Mouse (Mus musculus): ENCODE measurements around the gene Cxcl17. TPM values are rescaled to one million over a fixed set of nuclear protein-coding genes. Genes with fewer than 3 reads are reported as not detected.

Cxcl17 gene
- polyA plus RNA-seq, 1 experiment from 2014 or later, result 0.30 TPM

- Histone ChIP-seq H3K27ac (ENCODE audit: low read depth, low read length) (no peak overlapping the region), H3K4me3 (ENCODE audit: low read length) (no peak overlapping the region), H3K4me2 (replicated peaks; ENCODE audit: low read depth, low read length) (no peak overlapping the region), H3K27me3 (ENCODE audit: control insufficient read depth, insufficient read depth, low read length) (no peaks in the 10 kb centered on the region), H3K36me3 (ENCODE audit: control insufficient read depth, insufficient read depth, low read length) (no peaks in the 10 kb centered on the region), H3K4me1 (ENCODE audit: control insufficient read depth, insufficient read depth, low read length) (peaks cover 15% of the 10 kb centered on the region; the same call in 1 of the 2 replicates), H3K9ac (ENCODE audit: low read depth, low read length) (no peak overlapping the region), H3K9me3 (ENCODE audit: control insufficient read depth, low read length) (no peaks in the 10 kb centered on the region)
- WGBS, result 78% methylated on average over 2 of the region's 2 CpGs
- no peak for ATAC-seq (ENCODE audit: low FRiP score, low TSS enrichment)
Measured at GRCm38 (mm10) chr7:25436704-25437103, 24.0 kb upstream of the Cxcl17 start.

DNA sequence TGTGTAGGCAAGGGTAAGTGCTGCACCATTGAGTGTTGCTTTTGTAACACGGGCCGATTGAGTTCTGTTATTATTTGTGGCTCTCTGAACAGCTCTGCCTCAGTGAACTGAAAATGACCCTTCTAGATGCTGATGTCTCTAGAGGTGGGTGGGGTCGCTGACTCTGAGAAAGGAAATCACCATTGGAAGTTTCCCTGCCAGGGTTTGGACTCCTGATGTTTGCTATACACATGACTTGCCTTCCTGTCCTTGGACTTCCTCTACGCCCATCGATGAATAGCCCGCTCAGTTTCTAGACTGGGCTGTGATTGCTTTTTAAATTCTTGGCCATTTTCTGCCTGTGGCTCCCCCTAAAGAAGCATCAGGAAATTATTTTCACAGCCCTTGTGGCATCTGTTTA is 23.5 kb upstream of the Cxcl17 start:
- Histone ChIP-seq H3K36me3 (ENCODE audit: control insufficient read depth, insufficient read depth, low read length) (no peaks in the 10 kb centered on the region), H3K4me3 (ENCODE audit: low read length) (no peak overlapping the region), H3K9ac (ENCODE audit: low read depth, low read length) (no peak overlapping the region), H3K4me2 (replicated peaks; ENCODE audit: low read depth, low read length) (no peak overlapping the region), H3K27me3 (ENCODE audit: control insufficient read depth, insufficient read depth, low read length) (no peaks in the 10 kb centered on the region), H3K4me1 (ENCODE audit: control insufficient read depth, insufficient read depth, low read length) (peaks cover 15% of the 10 kb centered on the region; the same call in 1 of the 2 replicates), H3K9me3 (ENCODE audit: control insufficient read depth, low read length) (no peaks in the 10 kb centered on the region), H3K27ac (ENCODE audit: low read depth, low read length) (no peak overlapping the region)
- ATAC-seq (ENCODE audit: low FRiP score, low TSS enrichment), result no peak
- WGBS, result 74% methylated on average over 6 of the region's 6 CpGs

DNA sequence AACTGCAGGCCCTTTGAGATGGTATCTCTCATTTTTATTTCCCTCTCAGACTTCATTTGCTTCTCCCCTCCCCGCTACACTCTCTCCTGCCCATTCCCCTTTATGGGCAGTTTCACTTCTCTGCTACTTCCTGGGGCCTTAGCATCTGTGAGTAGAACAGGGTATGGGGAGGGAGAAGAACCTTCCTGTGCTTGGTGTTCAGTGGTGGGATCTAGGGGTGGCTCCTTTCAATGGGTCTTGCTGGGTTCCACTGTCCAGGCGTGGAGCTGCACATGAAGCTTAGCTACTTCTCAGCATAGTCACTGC is 22.8 kb upstream of the Cxcl17 start:
- Histone ChIP-seq H3K4me2 (replicated peaks; ENCODE audit: low read depth, low read length) (no peak overlapping the region), H3K27ac (ENCODE audit: low read depth, low read length) (no peak overlapping the region), H3K4me3 (ENCODE audit: low read length) (no peak overlapping the region), H3K9me3 (ENCODE audit: control insufficient read depth, low read length) (no peaks in the 10 kb centered on the region), H3K36me3 (ENCODE audit: control insufficient read depth, insufficient read depth, low read length) (no peaks in the 10 kb centered on the region), H3K27me3 (ENCODE audit: control insufficient read depth, insufficient read depth, low read length) (no peaks in the 10 kb centered on the region), H3K4me1 (ENCODE audit: control insufficient read depth, insufficient read depth, low read length) (peaks cover 11% of the 10 kb centered on the region; the same call in 1 of the 2 replicates), H3K9ac (ENCODE audit: low read depth, low read length) (no peak overlapping the region)
- ATAC-seq (ENCODE audit: low FRiP score, low TSS enrichment), result no peak
- WGBS, result 78% methylated on average over 2 of the region's 2 CpGs

- no peaks in the 10 kb centered on the region for H3K36me3 ChIP-seq (ENCODE audit: control insufficient read depth, insufficient read depth, low read length)
- H3K9ac ChIP-seq (ENCODE audit: low read depth, low read length), result no peak overlapping the region
- no peak overlapping the region for H3K4me3 ChIP-seq (ENCODE audit: low read length)
- WGBS, result 88% methylated on average over 10 of the region's 10 CpGs
- H3K27me3 ChIP-seq (ENCODE audit: control insufficient read depth, insufficient read depth, low read length), result no peaks in the 10 kb centered on the region
- H3K4me1 ChIP-seq (ENCODE audit: control insufficient read depth, insufficient read depth, low read length), result peaks cover 5% of the 10 kb centered on the region; the same call in 1 of the 2 replicates
- H3K4me2 ChIP-seq (replicated peaks; ENCODE audit: low read depth, low read length), result no peak overlapping the region
- ATAC-seq (ENCODE audit: low FRiP score, low TSS enrichment), result no peak
- no peak overlapping the region for H3K27ac ChIP-seq (ENCODE audit: low read depth, low read length)
- no peaks in the 10 kb centered on the region for H3K9me3 ChIP-seq (ENCODE audit: control insufficient read depth, low read length)
Measured at GRCm38 (mm10) chr7:25434654-25435545, 22.2 kb upstream of the Cxcl17 start.

- Histone ChIP-seq H3K9me3 (ENCODE audit: control insufficient read depth, low read length) (no peaks in the 10 kb centered on the region), H3K4me2 (replicated peaks; ENCODE audit: low read depth, low read length) (no peak overlapping the region), H3K27me3 (ENCODE audit: control insufficient read depth, insufficient read depth, low read length) (no peaks in the 10 kb centered on the region), H3K4me1 (ENCODE audit: control insufficient read depth, insufficient read depth, low read length) (peaks cover 5% of the 10 kb centered on the region; the same call in 1 of the 2 replicates), H3K36me3 (ENCODE audit: control insufficient read depth, insufficient read depth, low read length) (no peaks in the 10 kb centered on the region), H3K27ac (ENCODE audit: low read depth, low read length) (no peak overlapping the region), H3K9ac (ENCODE audit: low read depth, low read length) (no peak overlapping the region), H3K4me3 (ENCODE audit: low read length) (no peak overlapping the region)
- no peak for ATAC-seq (ENCODE audit: low FRiP score, low TSS enrichment)
- WGBS, result 80% methylated on average over 9 of the region's 9 CpGs
Measured at GRCm38 (mm10) chr7:25433781-25434560, 21.3 kb upstream of the Cxcl17 start.

DNA sequence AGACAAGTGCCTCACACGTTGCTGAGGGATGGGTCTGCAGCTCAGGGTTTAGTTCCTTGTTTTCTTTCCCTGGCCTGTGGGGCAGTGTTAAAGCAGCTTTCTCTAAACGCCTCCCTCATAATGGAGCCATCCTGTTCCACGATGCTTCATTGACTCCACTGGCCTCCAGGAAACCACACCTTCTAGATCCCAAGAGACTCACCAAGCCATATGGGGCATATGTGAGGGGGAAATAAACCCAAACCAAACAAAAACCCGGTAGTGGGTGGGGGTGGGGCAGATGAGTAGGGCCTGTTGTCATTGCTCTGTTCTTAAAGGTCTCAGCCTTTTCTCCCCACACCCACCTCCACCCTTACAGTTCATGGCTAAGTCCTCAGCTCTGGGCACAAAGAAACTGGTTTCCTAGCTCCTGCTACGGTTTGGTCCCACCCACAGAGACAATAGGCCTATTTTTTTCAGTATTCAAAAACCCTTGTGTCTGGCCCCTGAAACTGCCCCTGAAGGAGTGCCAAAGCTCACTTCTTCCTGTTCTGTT is 20.4 kb upstream of the Cxcl17 start:
- H3K36me3 ChIP-seq (ENCODE audit: control insufficient read depth, insufficient read depth, low read length), result no peaks in the 10 kb centered on the region
- H3K9me3 ChIP-seq (ENCODE audit: control insufficient read depth, low read length), result no peaks in the 10 kb centered on the region
- 3% methylated on average over 5 of the region's 5 CpGs for WGBS
- H3K4me1 ChIP-seq (ENCODE audit: control insufficient read depth, insufficient read depth, low read length), result peaks cover 5% of the 10 kb centered on the region; the same call in 1 of the 2 replicates
- 0 out of 2 replicates have a peak, but pooled peaks have one; percentile 59 for ATAC-seq (ENCODE audit: low FRiP score, low TSS enrichment)
- no peak overlapping the region for H3K4me3 ChIP-seq (ENCODE audit: low read length)
- H3K27ac ChIP-seq (ENCODE audit: low read depth, low read length), result peak overlapping the region; percentile 0; the same call in 1 of the 2 replicates
- no peak overlapping the region for H3K9ac ChIP-seq (ENCODE audit: low read depth, low read length)
- H3K4me2 ChIP-seq (replicated peaks; ENCODE audit: low read depth, low read length), result no peak overlapping the region
- no peaks in the 10 kb centered on the region for H3K27me3 ChIP-seq (ENCODE audit: control insufficient read depth, insufficient read depth, low read length)

DNA sequence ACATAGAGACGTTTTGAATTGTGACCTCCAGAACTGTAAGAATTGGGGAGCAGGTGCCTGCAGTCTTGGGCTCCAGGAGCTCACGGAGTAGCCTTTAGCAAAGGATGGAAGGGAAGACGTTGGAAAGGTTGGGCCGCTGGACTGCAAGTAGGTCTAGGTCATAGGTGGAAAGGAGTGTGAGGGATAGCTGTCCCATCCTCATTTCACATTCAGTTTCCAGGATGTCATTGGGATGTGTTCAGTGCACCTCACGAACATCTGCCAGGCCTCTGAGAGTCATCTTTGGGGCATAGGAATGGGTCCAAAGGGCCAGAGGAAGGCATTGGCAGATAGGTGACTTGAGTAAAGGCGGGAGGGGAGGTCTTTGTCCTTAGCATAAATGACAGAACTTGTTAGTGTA is 19.7 kb upstream of the Cxcl17 start:
- 82% methylated on average over 6 of the region's 6 CpGs for WGBS
- no peak overlapping the region for H3K4me3 ChIP-seq (ENCODE audit: low read length)
- ATAC-seq (ENCODE audit: low FRiP score, low TSS enrichment), result no peak
- no peak overlapping the region for H3K27ac ChIP-seq (ENCODE audit: low read depth, low read length)
- no peaks in the 10 kb centered on the region for H3K36me3 ChIP-seq (ENCODE audit: control insufficient read depth, insufficient read depth, low read length)
- no peak overlapping the region for H3K9ac ChIP-seq (ENCODE audit: low read depth, low read length)
- H3K4me2 ChIP-seq (replicated peaks; ENCODE audit: low read depth, low read length), result no peak overlapping the region
- H3K27me3 ChIP-seq (ENCODE audit: control insufficient read depth, insufficient read depth, low read length), result no peaks in the 10 kb centered on the region
- H3K4me1 ChIP-seq (ENCODE audit: control insufficient read depth, insufficient read depth, low read length), result peaks cover 5% of the 10 kb centered on the region; the same call in 1 of the 2 replicates
- H3K9me3 ChIP-seq (ENCODE audit: control insufficient read depth, low read length), result no peaks in the 10 kb centered on the region

GRCm38 (mm10) chr7:25429886-25430784 is 17.4 kb upstream of the Cxcl17 start:
- Histone ChIP-seq H3K4me3 (ENCODE audit: low read length) (no peak overlapping the region), H3K9ac (ENCODE audit: low read depth, low read length) (no peak overlapping the region), H3K27me3 (ENCODE audit: control insufficient read depth, insufficient read depth, low read length) (no peaks in the 10 kb centered on the region), H3K36me3 (ENCODE audit: control insufficient read depth, insufficient read depth, low read length) (no peaks in the 10 kb centered on the region), H3K4me1 (ENCODE audit: control insufficient read depth, insufficient read depth, low read length) (peaks cover 5% of the 10 kb centered on the region; the same call in 1 of the 2 replicates), H3K9me3 (ENCODE audit: control insufficient read depth, low read length) (no peaks in the 10 kb centered on the region), H3K4me2 (replicated peaks; ENCODE audit: low read depth, low read length) (no peak overlapping the region), H3K27ac (ENCODE audit: low read depth, low read length) (no peak overlapping the region)
- no peak for ATAC-seq (ENCODE audit: low FRiP score, low TSS enrichment)
- 58% methylated on average over 4 of the region's 4 CpGs for WGBS
